Mouse (Mus musculus): Measurements from ENCODE around the gene Tmprss11f. TPM values are rescaled to one million over a fixed set of nuclear protein-coding genes. Genes with fewer than 3 reads are reported as not detected.

The Tmprss11f gene
- total and polyA plus RNA-seq, 3 experiments, result not detected

- Histone ChIP-seq H3K27me3 (ENCODE audit: control insufficient read depth in 1 of 2, insufficient read depth in 2 of 2, low read length in 2 of 2) (no peaks in the 10 kb centered on the region), H3K4me3 (ENCODE audit: control insufficient read depth in 1 of 2, insufficient read depth in 1 of 2, low read depth in 2 of 2, low read length in 2 of 2) (no peak overlapping the region), H3K9ac (ENCODE audit: control insufficient read depth, low read depth, low read length, poor library complexity, severe bottlenecking) (no peak overlapping the region), H3K9me3 (replicated peaks; ENCODE audit: insufficient read depth, low read length) (no peaks in the 10 kb centered on the region), H3K4me1 (ENCODE audit: control insufficient read depth in 1 of 2, insufficient read depth in 2 of 2, low read length in 2 of 2) (no peaks in the 10 kb centered on the region), H3K79me2 (ENCODE audit: control insufficient read depth, insufficient read depth, low read length, poor library complexity) (no peaks in the 10 kb centered on the region), H3K36me3 (ENCODE audit: control insufficient read depth in 1 of 2, insufficient read depth in 2 of 2, low read length in 2 of 2) (no peaks in the 10 kb centered on the region), H3K27ac (ENCODE audit: control insufficient read depth, low read depth, low read length) (no peak overlapping the region)
- DNase-seq (ENCODE audit: low read depth, low spot score), result no peak
- no peak for TF ChIP-seq EP300 (IDR thresholded peaks at IDR 0.05; ENCODE audit: low read depth in 1 of 2, low read length in 2 of 2)
- TF ChIP-seq CTCF (IDR thresholded peaks at IDR 0.05 in 2 of 3, conservative IDR thresholded peaks at IDR 0.05 in 1 of 3; ENCODE audit: control insufficient read depth in 1 of 3, insufficient read depth in 1 of 3, low read depth in 2 of 3, low read length in 3 of 3, poor library complexity in 1 of 3, severe bottlenecking in 1 of 3), result no peak
- TF ChIP-seq USF1 (IDR thresholded peaks at IDR 0.05; ENCODE audit: low read depth, low read length), result no peak
- no peak for TF ChIP-seq POLR2AphosphoS2 (IDR thresholded peaks at IDR 0.05; ENCODE audit: low read length)
- TF ChIP-seq SIN3A (IDR thresholded peaks at IDR 0.05; ENCODE audit: low read length), result no peak
Observed at GRCm38 (mm10) chr5:86528725-86529124, 103.5 kb downstream of the Tmprss11f start.

- TF ChIP-seq POLR2AphosphoS5 (IDR thresholded peaks at IDR 0.05; ENCODE audit: borderline replicate concordance, low read depth, low read length) (no peak), NELFE (IDR thresholded peaks at IDR 0.05; ENCODE audit: low read depth, low read length) (no peak), ZC3H11A (IDR thresholded peaks at IDR 0.05; ENCODE audit: low read depth, low read length) (no peak), TCF12 (IDR thresholded peaks at IDR 0.05; ENCODE audit: low read depth, low read length) (no peak)
- no peak for DNase-seq (ENCODE audit: low read depth, low spot score)
- Histone ChIP-seq H3K4me3 (ENCODE audit: control insufficient read depth in 1 of 2, insufficient read depth in 1 of 2, low read depth in 2 of 2, low read length in 2 of 2) (no peak within 1 kb of the TSS), H3K9ac (ENCODE audit: control insufficient read depth, low read depth, low read length, poor library complexity, severe bottlenecking) (no peak within 1 kb of the TSS), H3K27me3 (ENCODE audit: control insufficient read depth in 1 of 2, insufficient read depth in 2 of 2, low read length in 2 of 2) (no peaks in the 10 kb centered on the region), H3K27ac (ENCODE audit: control insufficient read depth, low read depth, low read length) (no peak within 1 kb of the TSS), H3K79me2 (ENCODE audit: control insufficient read depth, insufficient read depth, low read length, poor library complexity) (no peaks in the 10 kb centered on the region), H3K36me3 (ENCODE audit: control insufficient read depth in 1 of 2, insufficient read depth in 2 of 2, low read length in 2 of 2) (no peaks in the 10 kb centered on the region), H3K4me1 (ENCODE audit: control insufficient read depth in 1 of 2, insufficient read depth in 2 of 2, low read length in 2 of 2) (no peaks in the 10 kb centered on the region), H3K9me3 (replicated peaks; ENCODE audit: insufficient read depth, low read length) (no peaks in the 10 kb centered on the region)
Observed at GRCm38 (mm10) chr5:86518500-86518899, 113.7 kb downstream of the Tmprss11f start, which contains the start of gene Tmprss11g. Gene Tmprss11g, minus strand, starts transcription at chr5:86518600.

- no peak for TF ChIP-seq CTCF (IDR thresholded peaks at IDR 0.05 in 2 of 3, conservative IDR thresholded peaks at IDR 0.05 in 1 of 3; ENCODE audit: control insufficient read depth in 1 of 3, insufficient read depth in 1 of 3, low read depth in 2 of 3, low read length in 3 of 3, poor library complexity in 1 of 3, severe bottlenecking in 1 of 3)
- H3K9me3 ChIP-seq (replicated peaks; ENCODE audit: insufficient read depth, low read length), result no peaks in the 10 kb centered on the region
- no peaks in the 10 kb centered on the region for H3K4me1 ChIP-seq (ENCODE audit: control insufficient read depth in 1 of 2, insufficient read depth in 2 of 2, low read length in 2 of 2)
- DNase-seq (ENCODE audit: low read depth, low spot score), result no peak
- H3K36me3 ChIP-seq (ENCODE audit: control insufficient read depth in 1 of 2, insufficient read depth in 2 of 2, low read length in 2 of 2), result no peaks in the 10 kb centered on the region
- no peak overlapping the region for H3K9ac ChIP-seq (ENCODE audit: control insufficient read depth, low read depth, low read length, poor library complexity, severe bottlenecking)
- no peak overlapping the region for H3K27ac ChIP-seq (ENCODE audit: control insufficient read depth, low read depth, low read length)
- H3K4me3 ChIP-seq (ENCODE audit: control insufficient read depth in 1 of 2, insufficient read depth in 1 of 2, low read depth in 2 of 2, low read length in 2 of 2), result no peak overlapping the region
- H3K27me3 ChIP-seq (ENCODE audit: control insufficient read depth in 1 of 2, insufficient read depth in 2 of 2, low read length in 2 of 2), result no peaks in the 10 kb centered on the region
- H3K79me2 ChIP-seq (ENCODE audit: control insufficient read depth, insufficient read depth, low read length, poor library complexity), result no peaks in the 10 kb centered on the region
Observed at GRCm38 (mm10) chr5:86511538-86511937, 120.7 kb downstream of the Tmprss11f start.

- TF ChIP-seq ZKSCAN1 (IDR thresholded peaks at IDR 0.05; ENCODE audit: low read depth, low read length), result no peak
- TF ChIP-seq CTCF (IDR thresholded peaks at IDR 0.05 in 2 of 3, conservative IDR thresholded peaks at IDR 0.05 in 1 of 3; ENCODE audit: control insufficient read depth in 1 of 3, insufficient read depth in 1 of 3, low read depth in 2 of 3, low read length in 3 of 3, poor library complexity in 1 of 3, severe bottlenecking in 1 of 3), result no peak
- no peak for TF ChIP-seq KAT2A (conservative IDR thresholded peaks at IDR 0.05; ENCODE audit: low read depth, low read length)
- H3K9ac ChIP-seq (ENCODE audit: control insufficient read depth, low read depth, low read length, poor library complexity, severe bottlenecking), result no peak overlapping the region
- no peak overlapping the region for H3K4me3 ChIP-seq (ENCODE audit: control insufficient read depth in 1 of 2, insufficient read depth in 1 of 2, low read depth in 2 of 2, low read length in 2 of 2)
- H3K27me3 ChIP-seq (ENCODE audit: control insufficient read depth in 1 of 2, insufficient read depth in 2 of 2, low read length in 2 of 2), result no peaks in the 10 kb centered on the region
- no peaks in the 10 kb centered on the region for H3K4me1 ChIP-seq (ENCODE audit: control insufficient read depth in 1 of 2, insufficient read depth in 2 of 2, low read length in 2 of 2)
- H3K27ac ChIP-seq (ENCODE audit: control insufficient read depth, low read depth, low read length), result no peak overlapping the region
- no peaks in the 10 kb centered on the region for H3K79me2 ChIP-seq (ENCODE audit: control insufficient read depth, insufficient read depth, low read length, poor library complexity)
- H3K9me3 ChIP-seq (replicated peaks; ENCODE audit: insufficient read depth, low read length), result no peaks in the 10 kb centered on the region
- H3K36me3 ChIP-seq (ENCODE audit: control insufficient read depth in 1 of 2, insufficient read depth in 2 of 2, low read length in 2 of 2), result no peaks in the 10 kb centered on the region
- DNase-seq (ENCODE audit: low read depth, low spot score), result no peak
Observed at GRCm38 (mm10) chr5:86493453-86493852, 138.8 kb downstream of the Tmprss11f start.

Measured in MEL (cell line).